Mouse (Mus musculus) kidney, adult 2 months (tissue): ENCODE data around the gene Acp6.

Source experiments
- CTCF ChIP-seq: fragments of 200-500 bp; conservative IDR thresholded peaks from 2 replicates; pipeline ENCODE4 v1.5.1; 2011; ENCODE audit warnings: low read depth, mild to moderate bottlenecking, control low read depth, low read length, moderate library complexity, mixed read lengths; ENCODE audit not compliant: insufficient read depth, insufficient read length
- POLR2A ChIP-seq: fragments of 200-500 bp; IDR thresholded peaks from one replicate; pipeline ENCODE4 v1.6.1; 2011; ENCODE audit warnings: low read depth, low read length, control low read depth

GRCm38 (mm10) chr3:97167126-97167525, 8.5 kb downstream of the Acp6 start:
- TF ChIP-seq CTCF (no peak), POLR2A (no peak)
